Comparison of ENCODE assay signal across 8 mouse cellular contexts in genomic region chr19:23361124-23361523, GRCm38 (mm10).
DNase-seq lines count a peak whose midpoint lies in the region; ATAC-seq and TF ChIP-seq lines count a peak whose summit lies in the region.
"Had no signal": no experiment of that assay in that cellular context is flagged by ENCODE, and none has a peak within 500 bp of the region (broad histone marks: within the 10 kb centered on the region; RNA-seq: fewer than 3 reads in every experiment).

No protein-coding gene starts in this region.

- ATAC-seq in liver, postnatal 0 days, result no peak

- 72% methylated on average over 4 of the region's 4 CpGs for WGBS in liver, postnatal 0 days (ENCODE audit: insufficient replicate concordance)

- no peaks in the 10 kb centered on the region for H3K36me3 ChIP-seq in liver, postnatal 0 days (replicated peaks; ENCODE audit: insufficient read depth, low read length)

- no peak overlapping the region for H3K4me2 ChIP-seq in liver, postnatal 0 days (ENCODE audit: low read depth, low read length)

- peak; percentile 25 for DNase-seq in lung, postnatal 14 days
- DNase-seq in lung, postnatal 25 days (ENCODE audit: low spot score), result no peak
- peak; percentile 78 for DNase-seq in layer of hippocampus, adult 9-10 months (ENCODE audit: low spot score)
- DNase-seq in right cerebral cortex, postnatal 4 days, result peak; percentile 66
- DNase-seq in adrenal gland, postnatal 4 days (ENCODE audit: low spot score in 2 of 2), result no peak
- DNase-seq in liver, postnatal 0 days, result no peak
- DNase-seq: gastrocnemius, postnatal 10 days had no signal

- H3K27ac ChIP-seq in cortical plate, adult 2 months (ENCODE audit: insufficient read depth, low read length), result no peak overlapping the region
- H3K27ac ChIP-seq in liver, postnatal 0 days (ENCODE audit: low read depth), result no peak overlapping the region

- no peaks in the 10 kb centered on the region for H3K27me3 ChIP-seq in liver, postnatal 0 days (ENCODE audit: insufficient read depth, low read length)

- no peak overlapping the region for H3K9ac ChIP-seq in liver, postnatal 0 days (replicated peaks)

- H3K4me3 ChIP-seq in cortical plate, adult 2 months (ENCODE audit: insufficient read depth, low read length), result no peak overlapping the region
- no peak overlapping the region for H3K4me3 ChIP-seq in liver, postnatal 0 days (ENCODE audit: low read depth, low read length)

- 0 out of 2 replicates have a peak, but pooled peaks have one; percentile 14 for TF ChIP-seq CTCF in cortical plate, adult 2 months (IDR thresholded peaks at IDR 0.05; ENCODE audit: extremely low read depth, insufficient read depth, low read length)
- no peak for TF ChIP-seq CTCF in liver, postnatal 0 days (IDR thresholded peaks at IDR 0.05; ENCODE audit: low read depth)

- peaks cover 2% of the 10 kb centered on the region; the same call in 1 of the 2 replicates for H3K4me1 ChIP-seq in cortical plate, adult 2 months (ENCODE audit: control insufficient read depth, insufficient read depth, low read length)
- no peaks in the 10 kb centered on the region for H3K4me1 ChIP-seq in liver, postnatal 0 days (ENCODE audit: insufficient read depth)

- no peak for TF ChIP-seq POLR2A in cortical plate, adult 2 months (IDR thresholded peaks at IDR 0.05; ENCODE audit: extremely low read depth, insufficient read depth, low read length)

- H3K9me3 ChIP-seq in liver, postnatal 0 days (ENCODE audit: low read length), result no peaks in the 10 kb centered on the region

- no peak for TF ChIP-seq EP300 in liver, postnatal 0 days (IDR thresholded peaks at IDR 0.05; ENCODE audit: low read depth)

Comparison
In these comparisons a context has a peak if more than half of its experiments do, and no peak if none do; other contexts are left out.
1. DNase-seq: peak in lung, postnatal 14 days (single experiment), layer of hippocampus, adult 9-10 months (single experiment) and right cerebral cortex, postnatal 4 days (single experiment); none in lung, postnatal 25 days (single experiment), adrenal gland, postnatal 4 days (0 of 2) and liver, postnatal 0 days (single experiment).